Mouse (Mus musculus): ENCODE data around the gene Ust.

GRCm38 (mm10) chr10:8259716-8260115, 258.9 kb downstream of the Ust start:
- TF ChIP-seq POLR2A (IDR thresholded peaks at IDR 0.05; ENCODE audit: low read depth, low read length) (no peak), CTCF (IDR thresholded peaks at IDR 0.05; ENCODE audit: borderline replicate concordance, insufficient read depth, low read length) (no peak)
